Mouse (Mus musculus): ENCODE results near the gene Mtor.

DNA sequence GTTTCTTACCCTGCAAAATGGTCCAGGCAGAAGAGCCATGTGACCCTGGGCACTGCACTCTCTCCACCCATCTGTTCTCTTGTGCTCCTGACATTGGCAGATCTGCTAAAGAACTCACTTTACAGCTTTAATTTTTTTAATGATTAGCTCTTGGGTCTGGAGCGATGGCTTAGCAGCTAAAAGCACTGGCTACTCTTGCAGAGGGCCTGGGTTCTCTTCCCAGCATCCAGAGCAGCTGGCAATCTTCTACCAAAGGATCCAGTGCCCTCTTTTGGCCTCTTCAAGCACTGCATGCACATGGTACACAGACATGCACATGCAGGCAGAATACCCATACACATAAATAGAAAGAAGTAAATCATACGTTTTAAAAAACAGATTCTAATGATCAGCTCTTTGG, 66.9 kb downstream of the Mtor start:
- TF ChIP-seq CTCF (IDR thresholded peaks at IDR 0.05; ENCODE audit: low read depth) = peak; percentile 32
- TF ChIP-seq EP300 (IDR thresholded peaks at IDR 0.05; ENCODE audit: low read depth) = no peak
